Mouse (Mus musculus) G1E (cell line): ENCODE measurements around the gene Adamts4. TPM values are rescaled to one million over a fixed set of nuclear protein-coding genes. Genes with fewer than 3 reads are reported as not detected.

ENCODE experiments used
- ATAC-seq: 2 replicates; pipeline ENCODE4 v1.8.0; 2016; ENCODE audit warnings: mild to moderate bottlenecking; ENCODE audit not compliant: insufficient number of reproducible peaks, poor library complexity, low FRiP score, severe bottlenecking; ENCODE audit errors: extremely low read depth
- DNase-seq: peaks from one replicate; pipeline ENCODE4 v3.0.0; 2012; ENCODE audit warnings: low spot score
- H3K27me3 ChIP-seq: 2 replicates; pipeline ENCODE4 v1.6.1; 2012; ENCODE audit warnings: mild to moderate bottlenecking, low read length, inconsistent platforms; ENCODE audit not compliant: insufficient read depth
- H3K36me3 ChIP-seq: replicated peaks from 2 replicates; pipeline ENCODE3; 2012; ENCODE audit warnings: mild to moderate bottlenecking, inconsistent platforms
- H3K4me1 ChIP-seq: 2 replicates; pipeline ENCODE4 v1.6.1; 2012; ENCODE audit warnings: low read depth, low read length, inconsistent platforms, mixed read lengths; ENCODE audit not compliant: insufficient read depth
- H3K4me3 ChIP-seq: 2 replicates; pipeline ENCODE4 v1.5.1; 2012; ENCODE audit warnings: low read depth, mild to moderate bottlenecking, inconsistent platforms, low read length, moderate library complexity, mixed read lengths
- H3K9me3 ChIP-seq: replicated peaks from 2 replicates; pipeline ENCODE4 v1.6.1; 2012; ENCODE audit warnings: inconsistent platforms
- CTCF ChIP-seq: IDR thresholded peaks from 2 replicates; pipeline ENCODE4 v1.5.1; 2012; ENCODE audit warnings: low read depth, low read length, inconsistent platforms, mixed read lengths
- GATA1 ChIP-seq: IDR thresholded peaks from 2 replicates; pipeline ENCODE4 v1.6.1; 2012; ENCODE audit warnings: borderline replicate concordance, low read length, inconsistent platforms, mixed read lengths
- GATA2 ChIP-seq: IDR thresholded peaks from 2 replicates; pipeline ENCODE4 v1.6.1; 2012; ENCODE audit warnings: low read depth, low read length, inconsistent platforms, borderline replicate concordance
- POLR2AphosphoS5 ChIP-seq: IDR thresholded peaks from 2 replicates; pipeline ENCODE4 v1.6.1; 2012; ENCODE audit warnings: low read depth, low read length, inconsistent platforms; ENCODE audit not compliant: insufficient replicate concordance
- TAL1 ChIP-seq: conservative IDR thresholded peaks from 2 replicates; pipeline ENCODE4 v1.6.1; 2012; ENCODE audit warnings: low read depth, low read length, inconsistent platforms, mixed read lengths
- polyA plus RNA-seq: library from polyadenylated mRNA; stranded (reverse); fragments of >175 nt; gene quantifications from 2 replicates; pipeline ENCODE4 v1.2.3, GENCODE M21; 2012
- total RNA-seq, 2 experiments: library from RNA; stranded (forward) in 1 of 2; stranded (reverse) in 1 of 2; fragments of 200-1000 nt in 1 of 2; fragments of >200 nt in 1 of 2; fragmentation: Nextera tagmentation in 1 of 2; gene quantifications; 2 replicates each; pipeline ENCODE4 v1.2.3; 2014 to 2017

Gene Adamts4
- total and polyA plus RNA-seq, 3 experiments, result 0.16 to 0.60 (median 0.20) TPM

DNA sequence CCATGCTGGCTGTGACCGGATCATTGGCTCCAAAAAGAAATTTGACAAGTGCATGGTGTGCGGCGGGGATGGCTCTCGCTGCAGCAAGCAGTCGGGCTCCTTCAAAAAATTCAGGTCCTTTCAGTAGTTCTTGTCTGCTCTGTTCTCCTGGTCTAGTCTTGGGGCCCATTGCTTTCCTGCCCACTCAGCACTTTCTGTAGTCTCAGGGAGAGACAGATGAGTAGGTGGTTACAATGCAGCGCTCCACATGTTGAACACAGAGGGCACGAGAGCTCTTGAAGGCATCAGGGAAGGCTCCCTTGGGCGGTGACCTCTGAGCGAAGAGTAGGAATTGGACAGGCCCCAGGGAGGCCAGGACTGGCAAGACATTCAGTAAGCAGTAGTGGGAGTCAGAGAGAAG lies 7.6 kb downstream of the Adamts4 start:
- no peaks in the 10 kb centered on the region for H3K36me3 ChIP-seq
- H3K27me3 ChIP-seq, result peaks cover 58% of the 10 kb centered on the region
- no peak overlapping the region for H3K4me3 ChIP-seq
- TF ChIP-seq GATA1 (no peak), GATA2 (no peak), TAL1 (no peak), POLR2AphosphoS5 (no peak), CTCF (no peak)
- no peaks in the 10 kb centered on the region for H3K9me3 ChIP-seq
- peaks cover 21% of the 10 kb centered on the region for H3K4me1 ChIP-seq
- DNase-seq (no peak), ATAC-seq (no peak)

DNA sequence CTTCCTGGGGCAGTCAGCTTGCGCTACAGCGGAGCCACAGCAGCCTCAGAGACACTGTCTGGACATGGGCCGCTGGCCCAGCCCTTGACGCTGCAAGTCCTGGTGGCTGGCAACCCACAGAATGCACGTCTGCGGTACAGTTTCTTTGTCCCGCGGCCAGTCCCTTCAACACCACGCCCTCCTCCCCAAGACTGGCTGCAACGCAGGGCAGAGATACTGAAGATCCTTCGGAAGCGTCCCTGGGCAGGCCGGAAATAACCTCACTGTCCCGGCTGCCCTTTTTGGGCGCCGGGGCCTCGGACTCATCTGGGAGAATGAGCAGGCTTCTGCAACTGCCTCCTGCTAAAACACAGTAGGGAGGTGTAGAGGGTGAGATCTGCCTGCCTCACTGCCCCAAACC lies 8.7 kb downstream of the Adamts4 start:
- H3K4me3 ChIP-seq, result no peak overlapping the region
- peaks cover 21% of the 10 kb centered on the region for H3K4me1 ChIP-seq
- ATAC-seq (no peak), DNase-seq (no peak)
- no peaks in the 10 kb centered on the region for H3K9me3 ChIP-seq
- H3K36me3 ChIP-seq, result no peaks in the 10 kb centered on the region
- H3K27me3 ChIP-seq, result peaks cover 52% of the 10 kb centered on the region
- TF ChIP-seq POLR2AphosphoS5 (no peak), GATA1 (no peak), CTCF (no peak), TAL1 (no peak), GATA2 (no peak)

DNA sequence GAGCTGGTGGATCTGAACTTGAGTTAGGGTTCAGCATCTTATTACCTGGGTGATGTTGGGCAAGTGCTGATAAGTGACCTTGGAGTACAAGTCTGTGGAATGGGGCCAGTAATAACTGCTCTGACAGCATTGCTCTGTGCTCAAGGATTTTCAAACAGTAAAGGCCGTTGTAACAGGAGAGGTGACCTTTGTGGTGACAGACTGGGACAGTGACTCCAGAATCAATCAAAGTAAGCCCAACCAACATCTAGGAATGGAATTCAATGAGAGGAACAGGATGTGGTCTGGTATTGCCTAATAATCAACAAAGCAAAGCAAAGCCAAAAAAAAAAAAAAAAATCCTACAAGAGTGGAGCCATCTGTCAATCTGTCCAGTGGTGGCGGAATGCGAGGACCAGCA lies 10.1 kb downstream of the Adamts4 start:
- H3K4me1 ChIP-seq, result peaks cover 21% of the 10 kb centered on the region
- H3K36me3 ChIP-seq, result no peaks in the 10 kb centered on the region
- ATAC-seq, result no peak
- H3K9me3 ChIP-seq, result no peaks in the 10 kb centered on the region
- H3K4me3 ChIP-seq, result no peak overlapping the region
- TF ChIP-seq POLR2AphosphoS5 (no peak), CTCF (no peak), GATA2 (no peak), TAL1 (no peak), GATA1 (no peak)
- H3K27me3 ChIP-seq, result peaks cover 47% of the 10 kb centered on the region
- no peak for DNase-seq

DNA sequence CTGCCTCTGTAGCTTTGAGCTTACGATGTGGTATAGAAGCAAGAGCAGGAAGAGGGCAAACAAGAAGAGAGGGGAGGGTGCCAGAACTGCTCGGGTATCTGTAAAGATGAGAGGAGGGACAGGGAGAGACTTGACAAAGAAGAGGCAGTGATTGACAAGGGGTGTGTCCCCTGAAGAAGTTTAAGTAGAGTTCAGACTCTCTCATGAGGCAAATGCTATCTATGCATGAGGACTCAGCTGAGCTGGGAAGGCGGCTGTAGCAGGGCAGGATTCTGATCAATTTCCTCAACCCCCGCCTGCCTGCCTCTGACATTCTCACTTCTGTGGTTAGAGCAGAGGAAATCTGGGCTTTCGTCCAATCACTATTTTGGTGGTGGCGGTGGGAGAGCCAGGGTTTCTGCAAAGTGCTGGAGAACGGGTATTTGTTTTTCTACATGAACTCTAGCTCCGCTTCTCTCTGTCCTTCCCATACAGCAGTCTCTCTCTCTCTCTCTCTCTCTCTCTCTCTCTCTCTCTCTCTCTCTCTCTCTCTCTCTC lies 12.4 kb downstream of the Adamts4 start:
- DNase-seq (no peak), ATAC-seq (no peak)
- no peaks in the 10 kb centered on the region for H3K9me3 ChIP-seq
- no peak for TF ChIP-seq CTCF
- TF ChIP-seq GATA1, result no peak
- no peak for TF ChIP-seq GATA2
- no peak for TF ChIP-seq TAL1
- TF ChIP-seq POLR2AphosphoS5, result no peak
- peaks cover 38% of the 10 kb centered on the region for H3K27me3 ChIP-seq
- no peak overlapping the region for H3K4me3 ChIP-seq
- H3K36me3 ChIP-seq, result no peaks in the 10 kb centered on the region
- peaks cover 15% of the 10 kb centered on the region for H3K4me1 ChIP-seq

DNA sequence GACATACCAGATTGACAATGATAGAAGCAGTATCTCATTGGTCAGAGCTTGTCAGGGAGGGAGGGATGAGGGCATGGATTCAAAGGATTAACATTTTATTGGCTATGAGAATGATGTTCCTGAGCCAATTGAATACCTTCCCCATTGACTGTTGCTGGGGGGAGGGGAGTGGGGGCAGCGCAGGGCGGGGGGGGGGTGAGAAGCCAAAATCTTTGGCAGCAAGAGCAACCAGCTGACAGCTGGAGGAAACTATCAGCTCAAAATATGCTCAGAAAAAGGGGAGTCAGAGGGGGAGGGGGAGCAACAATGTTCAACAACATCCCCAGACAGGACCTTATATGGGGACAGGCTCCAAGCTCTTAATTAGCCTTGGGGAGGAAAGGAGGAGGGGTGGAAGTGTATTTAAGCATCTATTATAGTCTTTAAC lies 13.0 kb downstream of the Adamts4 start:
- H3K36me3 ChIP-seq, result no peaks in the 10 kb centered on the region
- H3K9me3 ChIP-seq, result no peaks in the 10 kb centered on the region
- H3K4me3 ChIP-seq, result no peak overlapping the region
- H3K27me3 ChIP-seq, result peaks cover 35% of the 10 kb centered on the region
- TF ChIP-seq CTCF, result no peak
- no peak for TF ChIP-seq TAL1
- no peak for TF ChIP-seq GATA1
- no peak for TF ChIP-seq GATA2
- TF ChIP-seq POLR2AphosphoS5, result no peak
- ATAC-seq (no peak), DNase-seq (no peak)
- peaks cover 15% of the 10 kb centered on the region for H3K4me1 ChIP-seq

DNA sequence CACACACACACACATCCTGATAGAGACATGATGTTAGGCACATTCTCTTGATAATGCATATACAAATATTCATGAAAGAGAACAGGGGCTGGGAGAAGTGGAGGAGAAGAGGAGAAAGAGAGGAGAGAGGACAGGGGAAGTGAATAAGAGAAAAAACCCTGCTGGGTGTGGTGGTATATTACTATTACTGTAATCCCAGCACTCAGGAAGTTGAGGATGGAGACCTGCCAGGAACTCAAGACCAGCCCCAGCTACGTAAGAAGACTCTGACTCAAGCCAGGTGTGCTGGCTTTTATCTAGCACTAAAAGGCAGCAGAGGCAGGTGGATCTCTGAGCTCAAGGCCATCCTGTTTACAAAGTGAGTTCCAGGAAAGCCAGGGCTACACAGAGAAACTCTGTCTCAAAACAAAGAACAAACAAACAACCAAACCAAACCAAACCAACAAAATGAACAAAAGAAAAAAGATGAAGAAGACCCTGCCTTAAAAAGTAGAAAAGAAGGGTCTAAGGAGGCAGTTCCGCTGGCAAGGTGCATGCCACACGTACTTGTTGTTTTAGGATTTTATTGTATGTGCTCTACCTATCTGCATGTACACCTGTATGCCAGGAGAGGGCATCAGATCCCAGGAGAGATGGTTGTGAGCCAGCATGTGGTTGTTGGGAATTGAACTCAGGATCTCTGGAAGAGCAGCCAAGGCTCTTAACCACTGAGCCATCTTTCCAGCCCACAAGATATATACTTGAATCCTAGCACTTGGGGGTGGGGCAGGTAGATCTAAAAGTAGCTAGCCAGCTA lies 13.6 kb downstream of the Adamts4 start:
- DNase-seq (no peak), ATAC-seq (no peak)

More for the DNA sequence above, 13.6 kb downstream of the Adamts4 start:
- H3K4me1 ChIP-seq, result peaks cover 18% of the 10 kb centered on the region
- TF ChIP-seq CTCF, result no peak
- TF ChIP-seq TAL1, result no peak
- no peak for TF ChIP-seq GATA2
- no peak for TF ChIP-seq GATA1
- TF ChIP-seq POLR2AphosphoS5, result no peak
- H3K36me3 ChIP-seq, result no peaks in the 10 kb centered on the region
- no peak overlapping the region for H3K4me3 ChIP-seq
- H3K27me3 ChIP-seq, result peaks cover 32% of the 10 kb centered on the region
- H3K9me3 ChIP-seq, result no peaks in the 10 kb centered on the region
